Mouse (Mus musculus) megakaryocyte, embryonic 14.5 days (primary cell): ENCODE data around the gene Ntrk3.

ENCODE experiments used
- FLI1 ChIP-seq: IDR thresholded peaks from 2 replicates; pipeline ENCODE4 v1.6.1; 2012; ENCODE audit warnings: low read length, inconsistent platforms, mixed read lengths
- GATA1 ChIP-seq: IDR thresholded peaks from 3 replicates; pipeline ENCODE4 v1.6.1; 2012; ENCODE audit warnings: mixed read lengths, low read length, inconsistent platforms, borderline replicate concordance

DNA sequence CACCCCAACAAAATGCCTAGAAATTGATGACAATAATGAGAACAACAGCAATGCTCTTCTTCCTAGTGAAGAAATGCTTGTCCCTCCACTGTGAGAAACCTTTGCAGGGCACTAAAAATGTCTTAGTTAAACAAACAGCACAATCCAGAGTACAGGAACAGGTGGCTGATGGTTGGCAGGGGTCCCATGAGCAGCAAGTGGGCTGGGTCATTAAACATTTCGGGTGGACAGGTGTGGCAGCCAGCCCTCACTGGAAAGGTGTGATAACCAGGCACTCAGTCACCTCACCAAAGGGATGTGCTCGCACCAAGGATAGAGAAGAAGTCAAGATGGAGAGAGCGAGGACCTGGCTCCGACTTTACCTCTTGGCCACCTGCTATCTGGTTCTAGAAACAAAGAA, 306.2 kb downstream of the Ntrk3 start:
- no peak for TF ChIP-seq GATA1
- no peak for TF ChIP-seq FLI1
